In the genomic region with DNA sequence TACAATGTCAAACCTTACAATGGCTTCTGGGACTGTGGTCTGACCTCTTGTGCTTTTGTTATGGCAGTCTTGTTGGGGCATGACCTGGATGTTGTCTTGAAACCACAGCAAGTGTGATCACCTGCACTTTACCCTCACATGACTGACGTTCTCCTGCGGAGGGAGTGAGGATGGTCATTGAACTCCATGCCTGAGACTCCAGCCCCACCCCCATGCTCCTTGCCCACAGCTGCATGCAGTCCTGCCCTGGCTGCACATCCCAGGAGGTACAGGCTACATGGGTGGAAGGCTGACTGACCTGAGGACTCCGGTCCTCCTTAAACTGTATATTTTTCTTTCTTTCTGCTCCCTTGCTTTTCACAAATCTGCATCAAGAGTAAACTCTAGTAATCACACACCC, we compare ENCODE assay signal across 28 mouse cellular contexts. TPM values are rescaled to one million over a fixed set of nuclear protein-coding genes. Genes with fewer than 3 reads are reported as not detected.
A peak's percentile ranks its signal among the peaks of the same experiment; 100 is the strongest.
DNase-seq lines count a peak whose midpoint lies in the region; ATAC-seq and TF ChIP-seq lines count a peak whose summit lies in the region.
"Had no signal": no experiment of that assay in that cellular context is flagged by ENCODE, and none has a peak within 500 bp of the region (broad histone marks: within the 10 kb centered on the region; RNA-seq: fewer than 3 reads in every experiment).

No protein-coding gene starts in this region.

- no peak overlapping the region for H3K4me2 ChIP-seq in kidney, embryonic 15.5 days
- H3K4me2 ChIP-seq in intestine, embryonic 16.5 days (ENCODE audit: low read depth, low read length), result no peak overlapping the region
- H3K4me2 ChIP-seq: embryonic facial prominence, embryonic 13.5 days; forebrain, embryonic 15.5 days; heart, embryonic 15.5 days; hindbrain, embryonic 12.5 days; limb, embryonic 12.5 days; liver, embryonic 13.5 days; neural tube, embryonic 13.5 days had no signal

- H3K9me3 ChIP-seq in kidney, embryonic 15.5 days (replicated peaks), result no peaks in the 10 kb centered on the region
- no peaks in the 10 kb centered on the region for H3K9me3 ChIP-seq in intestine, embryonic 16.5 days (ENCODE audit: control insufficient read depth, low read length)
- H3K9me3 ChIP-seq: embryonic facial prominence, embryonic 13.5 days; forebrain, embryonic 10.5 days; forebrain, embryonic 15.5 days; heart, embryonic 10.5 days; heart, embryonic 15.5 days; hindbrain, embryonic 12.5 days; liver, embryonic 13.5 days; midbrain, embryonic 10.5 days; neural tube, embryonic 13.5 days had no signal

- H3K27me3 ChIP-seq in kidney, adult 2 months (replicated peaks; ENCODE audit: control insufficient read depth, insufficient read depth, low read length), result no peaks in the 10 kb centered on the region
- H3K27me3 ChIP-seq in kidney, embryonic 15.5 days, result no peaks in the 10 kb centered on the region
- H3K27me3 ChIP-seq in intestine, embryonic 16.5 days (replicated peaks; ENCODE audit: control insufficient read depth, insufficient read depth, low read length), result no peaks in the 10 kb centered on the region
- H3K27me3 ChIP-seq: embryonic facial prominence, embryonic 13.5 days; forebrain, embryonic 15.5 days; heart, embryonic 15.5 days; hindbrain, embryonic 12.5 days; limb, embryonic 12.5 days; liver, embryonic 13.5 days; neural tube, embryonic 13.5 days had no signal

- intact Hi-C loops in heart, postnatal 14 days (cut with DNase I), result loop anchor here (10.0 kb wide), 1 partner anchor 720 kb away; no protein-coding TSS in a partner anchor

- 32% methylated on average over 3 of the region's 3 CpGs for WGBS in kidney, adult 2 months
- WGBS in kidney, embryonic 15.5 days, result 46% methylated on average over 3 of the region's 3 CpGs
- 48% methylated on average over 3 of the region's 3 CpGs for WGBS in intestine, embryonic 16.5 days

- H3K36me3 ChIP-seq in kidney, adult 2 months (ENCODE audit: control insufficient read depth, insufficient read depth, low read length), result peaks cover 3% of the 10 kb centered on the region; the same call in 1 of the 2 replicates
- peaks cover 27% of the 10 kb centered on the region for H3K36me3 ChIP-seq in kidney, embryonic 15.5 days
- peaks cover 4% of the 10 kb centered on the region for H3K36me3 ChIP-seq in intestine, embryonic 16.5 days (ENCODE audit: control insufficient read depth, insufficient read depth, low read length)

- no peak overlapping the region for H3K27ac ChIP-seq in kidney, adult 2 months (ENCODE audit: insufficient read depth, low read depth, low read length)
- no peak overlapping the region for H3K27ac ChIP-seq in kidney, embryonic 15.5 days
- no peak overlapping the region for H3K27ac ChIP-seq in intestine, embryonic 16.5 days (ENCODE audit: low read length)
- H3K27ac ChIP-seq: embryonic facial prominence, embryonic 13.5 days; forebrain, embryonic 10.5 days; forebrain, embryonic 15.5 days; heart, embryonic 10.5 days; heart, embryonic 15.5 days; hindbrain, embryonic 12.5 days; hindbrain, postnatal 0 days; limb, embryonic 12.5 days; liver, embryonic 13.5 days; midbrain, embryonic 10.5 days; neural tube, embryonic 13.5 days had no signal

- TF ChIP-seq CTCF in kidney, adult 2 months (conservative IDR thresholded peaks at IDR 0.05; ENCODE audit: insufficient read depth, insufficient read length, low read depth, low read length), result no peak; the same call in 1 of the 2 replicates

- no peak for TF ChIP-seq POLR2A in kidney, adult 2 months (IDR thresholded peaks at IDR 0.05; ENCODE audit: low read depth, low read length)

- ATAC-seq in kidney, embryonic 15.5 days (replicated peaks; ENCODE audit: low FRiP score), result no peak
- ATAC-seq in intestine, embryonic 16.5 days, result peak; percentile 71; the same call in 1 of the 2 replicates
- ATAC-seq: CD4-positive, CD25-positive, alpha-beta regulatory T cell, adult 4 months; forebrain, embryonic 15.5 days; hindbrain, postnatal 0 days; lung, postnatal 0 days had no signal

- DNase-seq in kidney, adult 2 months, result peak; percentile 87
- peak; percentile 81 for DNase-seq in kidney, adult 9 months
- DNase-seq in kidney, postnatal 36 days, result peak; percentile 76 to 86
- no peak for DNase-seq in gastrocnemius, adult 18-20 months (ENCODE audit: low spot score)
- no peak for DNase-seq in liver
- no peak for DNase-seq in heart, postnatal 14 days
- DNase-seq: adrenal gland, postnatal 14 days; cerebellum, adult 11-12 months; heart, postnatal 36 days; layer of hippocampus, adult 9-11 months; liver, embryonic 13.5 days; lung, adult 18-20 months; lung, postnatal 4 days; thymus, postnatal 4 days had no signal

- H3K4me3 ChIP-seq in kidney, adult 2 months (ENCODE audit: insufficient read depth, low read depth, low read length), result no peak overlapping the region
- H3K4me3 ChIP-seq in kidney, embryonic 15.5 days (replicated peaks), result no peak overlapping the region
- no peak overlapping the region for H3K4me3 ChIP-seq in intestine, embryonic 16.5 days (ENCODE audit: low read length)
- H3K4me3 ChIP-seq: embryonic facial prominence, embryonic 13.5 days; forebrain, embryonic 10.5 days; forebrain, embryonic 15.5 days; heart, embryonic 10.5 days; heart, embryonic 15.5 days; hindbrain, embryonic 12.5 days; limb, embryonic 12.5 days; liver, embryonic 13.5 days; midbrain, embryonic 10.5 days; neural tube, embryonic 13.5 days had no signal

- no peaks in the 10 kb centered on the region; the same call in 1 of the 2 replicates for H3K4me1 ChIP-seq in kidney, adult 2 months (ENCODE audit: control insufficient read depth, insufficient read depth, low read length)
- H3K4me1 ChIP-seq in kidney, embryonic 15.5 days, result no peaks in the 10 kb centered on the region
- H3K4me1 ChIP-seq in intestine, embryonic 16.5 days (ENCODE audit: control insufficient read depth, insufficient read depth, low read length), result no peaks in the 10 kb centered on the region
- H3K4me1 ChIP-seq: embryonic facial prominence, embryonic 13.5 days; forebrain, embryonic 10.5 days; forebrain, embryonic 15.5 days; heart, embryonic 10.5 days; heart, embryonic 15.5 days; hindbrain, embryonic 12.5 days; limb, embryonic 12.5 days; liver, embryonic 13.5 days; midbrain, embryonic 10.5 days; neural tube, embryonic 13.5 days had no signal

- no peak overlapping the region for H3K9ac ChIP-seq in kidney, embryonic 15.5 days
- no peak overlapping the region for H3K9ac ChIP-seq in intestine, embryonic 16.5 days (ENCODE audit: low read depth, low read length)
- H3K9ac ChIP-seq: embryonic facial prominence, embryonic 13.5 days; forebrain, embryonic 15.5 days; heart, embryonic 15.5 days; hindbrain, embryonic 12.5 days; limb, embryonic 12.5 days; liver, embryonic 13.5 days; neural tube, embryonic 13.5 days had no signal

RNA-seq across cellular contexts. Expression of a gene that starts 22.0 kb away (rescaled TPM):
- 13.2 and 16.8 TPM in 2 replicates for polyA plus RNA-seq in kidney, adult 2 months (2012; rRNA removed)
- 45.5 and 50.8 TPM in 2 replicates for polyA plus RNA-seq in kidney, embryonic 15.5 days (2015; fragmentation: Nextera tagmentation; extraction: Ambion mirVana)
- 22.6 and 23.6 TPM in 2 replicates for polyA plus RNA-seq in intestine, embryonic 16.5 days (2015; fragmentation: Nextera tagmentation; extraction: Ambion mirVana)
- 10 to 100 TPM; 21.1 to 22.6 TPM for total RNA-seq in gastrocnemius, adult 18-20 months (2021)
- 10 to 100 TPM; 22.4 to 28.4 TPM for total RNA-seq in heart, postnatal 14 days (2021)

RNA-seq across cellular contexts. Expression of a gene that starts 22.7 kb away (rescaled TPM):
- 15.5 and 19.8 TPM in 2 replicates for polyA plus RNA-seq in kidney, adult 2 months (2012; rRNA removed)
- polyA plus RNA-seq in kidney, embryonic 15.5 days (2015; fragmentation: Nextera tagmentation; extraction: Ambion mirVana), result 44.7 and 46.8 TPM in 2 replicates
- polyA plus RNA-seq in intestine, embryonic 16.5 days (2015; fragmentation: Nextera tagmentation; extraction: Ambion mirVana), result 41.8 and 42.5 TPM in 2 replicates
- total RNA-seq in gastrocnemius, adult 18-20 months (2021), result 10 to 100 TPM; 16.2 to 16.5 TPM
- 10 to 100 TPM; 36.1 to 40.1 TPM for total RNA-seq in heart, postnatal 14 days (2021)

RNA-seq across cellular contexts. Expression of a gene that starts 53.1 kb away (rescaled TPM):
- 5.5 and 5.9 TPM in 2 replicates for polyA plus RNA-seq in kidney, adult 2 months (2012; rRNA removed)
- 14.0 and 15.3 TPM in 2 replicates for polyA plus RNA-seq in kidney, embryonic 15.5 days (2015; fragmentation: Nextera tagmentation; extraction: Ambion mirVana)
- polyA plus RNA-seq in intestine, embryonic 16.5 days (2015; fragmentation: Nextera tagmentation; extraction: Ambion mirVana), result 8.0 and 8.6 TPM in 2 replicates
- total RNA-seq in gastrocnemius, adult 18-20 months (2021), result 1 to 10 TPM; 2.3 to 3.3 TPM
- 1 to 10 TPM; 7.5 to 8.5 TPM for total RNA-seq in heart, postnatal 14 days (2021)

Comparison
In these comparisons a context has a peak if more than half of its experiments do, and no peak if none do; other contexts are left out.
1. DNase-seq: peak in kidney, adult 2 months (single experiment), kidney, adult 9 months (single experiment) and kidney, postnatal 36 days (2 of 2); none in gastrocnemius, adult 18-20 months (single experiment), liver (single experiment) and heart, postnatal 14 days (0 of 2).